Mouse (Mus musculus) erythroid progenitor cell, adult 5-6 weeks (primary cell): ENCODE measurements around the gene Snrnp25. TPM values are rescaled to one million over a fixed set of nuclear protein-coding genes. Genes with fewer than 3 reads are reported as not detected.

Source experiments
- ATAC-seq: replicated peaks from 2 replicates; pipeline ENCODE4 v1.8.0; 2016; ENCODE audit warnings: moderate number of reproducible peaks, mild to moderate bottlenecking, moderate TSS enrichment, inconsistent platforms; ENCODE audit not compliant: poor library complexity, low FRiP score, severe bottlenecking
- total RNA-seq, 2 experiments: library from RNA; stranded (forward) in 1 of 2; stranded (reverse) in 1 of 2; fragments of 150-400 nt in 1 of 2; fragments of 186-747, 209-891 nt in 1 of 2; gene quantifications; 2 replicates each; pipeline versions ENCODE4 v1.2.3 to v1.2.4; 2015 to 2017; ENCODE audit warnings: low replicate concordance in 2 of 2

The Snrnp25 gene
- total RNA-seq (2015; ENCODE audit: low replicate concordance), result 52.3 and 53.7 TPM in 2 replicates
- 31.8 and 104 TPM in 2 replicates for total RNA-seq (2017; ENCODE audit: low replicate concordance)

DNA sequence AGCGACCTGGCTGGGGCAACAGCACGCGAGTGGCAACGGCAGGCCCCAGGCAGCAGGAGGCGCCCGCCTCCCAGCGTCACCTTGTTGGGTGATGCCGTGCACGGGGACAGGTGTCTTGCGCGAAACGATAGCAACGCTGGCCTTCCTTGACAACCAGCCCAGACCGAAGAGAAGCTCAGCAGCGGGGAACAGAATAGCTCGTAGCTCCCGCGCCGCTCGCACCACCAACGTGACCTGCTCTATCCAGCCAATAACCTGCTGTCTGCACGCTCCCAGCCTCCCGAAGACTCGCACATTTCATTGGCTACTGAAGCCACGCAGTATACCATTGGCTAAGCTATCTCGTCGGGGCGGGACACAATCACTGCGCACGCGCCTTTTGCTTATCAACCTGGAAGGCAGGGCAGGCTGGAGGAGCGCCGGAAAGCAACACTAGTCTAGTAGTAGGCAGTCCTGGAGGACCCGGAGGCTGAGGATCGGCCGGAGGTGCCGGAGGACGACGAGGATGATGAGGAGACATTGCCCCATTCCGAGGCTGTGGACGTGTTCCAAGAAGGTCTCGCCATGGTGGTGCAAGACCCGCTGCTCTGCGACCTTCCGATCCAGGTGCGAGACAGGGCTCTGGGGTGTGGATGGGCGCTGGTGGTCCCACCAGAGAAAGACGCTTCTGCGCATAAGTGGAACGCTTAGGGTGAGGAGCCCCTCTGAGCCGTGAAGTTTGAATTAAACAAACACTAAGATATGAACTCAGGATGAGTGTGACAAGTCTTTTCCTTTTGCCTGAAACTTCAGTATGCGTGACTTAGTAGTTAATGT lies at the start of gene Snrnp25:
TSS of gene Snrnp25 (plus strand) at position 358 of the 816 bp plus-strand sequence.
- peak; percentile 98 for ATAC-seq

- no peak for ATAC-seq
Observed at GRCm38 (mm10) chr11:32156854-32157630, 48.2 kb upstream of the Snrnp25 start.

DNA sequence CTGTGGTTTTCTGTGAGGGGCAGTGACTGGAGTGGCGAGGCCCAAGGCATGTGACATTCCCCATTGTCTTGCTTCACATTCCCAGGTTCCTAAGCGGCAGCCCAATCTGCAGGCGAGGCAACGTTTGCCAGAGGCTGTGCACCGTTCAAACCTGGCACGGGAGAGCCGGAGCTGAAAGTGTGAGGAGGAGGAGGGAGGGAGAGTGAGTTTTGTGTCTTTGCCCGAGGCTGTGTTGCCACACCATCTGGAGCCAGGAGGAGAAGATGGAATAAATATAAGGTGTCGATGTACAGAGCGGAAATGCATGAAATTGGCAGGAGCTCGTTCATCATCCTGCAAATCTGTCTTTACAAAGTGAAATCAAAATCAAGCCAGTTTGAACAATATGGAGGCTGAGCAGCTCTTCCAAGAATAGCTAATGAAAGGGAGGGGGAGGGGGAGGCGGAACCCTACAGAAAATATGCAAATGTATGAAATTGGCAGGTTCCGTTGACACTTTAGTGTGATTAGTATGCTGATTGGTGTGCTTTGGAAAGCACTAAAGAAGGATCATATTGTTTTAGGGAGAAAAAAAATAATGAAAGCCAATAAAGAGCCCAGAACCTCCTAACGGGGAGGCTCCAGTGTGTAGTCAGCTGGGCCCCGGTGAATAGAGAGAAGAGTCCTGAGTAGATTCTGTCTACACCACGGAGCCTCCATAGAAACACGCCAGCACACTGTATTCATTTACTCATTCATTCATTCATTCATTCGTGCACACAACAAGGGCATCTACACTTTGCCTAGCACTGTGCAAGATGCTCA lies 47.2 kb upstream of the Snrnp25 start:
- no peak for ATAC-seq

- ATAC-seq, result no peak
Observed at GRCm38 (mm10) chr11:32159176-32159575, 46.0 kb upstream of the Snrnp25 start.

DNA sequence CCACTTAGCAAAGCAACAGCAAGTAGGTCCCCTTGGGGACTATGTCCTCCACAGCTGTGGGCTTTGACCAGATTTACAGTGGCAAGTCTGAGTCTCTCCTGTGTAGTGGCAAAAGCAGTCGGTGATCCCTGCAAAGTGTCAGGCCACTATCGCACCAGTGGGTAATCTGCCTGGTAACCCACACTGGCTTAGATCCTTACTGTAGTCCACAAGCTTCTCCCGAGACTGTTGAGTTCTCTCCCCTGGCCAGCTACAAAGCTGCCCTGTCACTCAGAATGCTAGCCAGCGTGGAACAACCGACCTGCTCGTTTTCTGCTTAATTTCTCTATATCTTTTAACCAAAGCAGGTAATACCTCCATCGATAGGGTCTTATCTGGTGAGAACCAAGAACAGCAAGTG lies 44.9 kb upstream of the Snrnp25 start:
- no peak for ATAC-seq

GRCm38 (mm10) chr11:32161500-32161899 lies 43.7 kb upstream of the Snrnp25 start:
- no peak for ATAC-seq

- peak; percentile 75; the same call in 1 of the 2 replicates for ATAC-seq
Observed at GRCm38 (mm10) chr11:32161922-32162804, 43.1 kb upstream of the Snrnp25 start.

GRCm38 (mm10) chr11:32166683-32167082 lies 38.5 kb upstream of the Snrnp25 start:
- ATAC-seq, result no peak

DNA sequence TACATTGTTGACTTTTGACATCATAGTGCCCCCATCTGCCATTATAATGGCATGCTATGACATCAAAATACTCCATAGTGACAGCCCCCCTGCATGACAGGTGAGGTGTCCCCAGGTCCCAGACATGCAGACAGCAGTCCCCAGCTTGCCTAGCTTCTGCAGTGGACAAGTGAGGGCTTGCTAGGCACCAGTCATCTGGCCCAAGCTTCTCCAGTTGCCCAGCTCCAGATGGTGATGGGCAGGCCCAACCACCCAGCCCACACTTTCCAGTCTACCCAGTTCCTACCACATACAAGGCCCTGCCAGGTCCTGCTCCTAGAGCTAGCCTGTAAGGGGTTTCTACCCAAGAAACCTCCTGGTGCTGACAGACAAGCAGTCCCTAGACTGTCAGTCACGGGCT lies 26.7 kb upstream of the Snrnp25 start:
- ATAC-seq, result no peak

DNA sequence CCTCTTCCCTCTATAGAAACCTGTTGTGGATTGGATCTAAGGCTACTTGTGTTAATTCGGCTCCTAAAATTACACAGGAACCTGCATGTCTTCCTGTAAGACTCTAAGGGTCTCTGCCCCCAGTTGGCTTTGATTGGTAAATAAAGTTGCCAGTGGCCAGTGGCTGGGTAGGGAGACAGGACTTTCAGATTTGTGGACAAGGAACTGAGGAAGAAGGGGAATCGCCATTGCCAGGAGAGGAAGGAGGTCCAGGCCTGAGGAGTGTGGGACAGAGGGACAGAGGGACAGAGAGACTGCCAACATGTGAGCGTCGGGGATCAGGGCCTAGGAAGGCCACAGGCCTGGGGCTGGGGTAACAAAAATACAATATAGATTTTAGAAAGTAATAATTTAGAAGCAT lies 24.0 kb upstream of the Snrnp25 start:
- no peak for ATAC-seq

- ATAC-seq, result peak; percentile 70; the same call in 1 of the 2 replicates
Observed at GRCm38 (mm10) chr11:32181973-32182868, 23.0 kb upstream of the Snrnp25 start.

DNA sequence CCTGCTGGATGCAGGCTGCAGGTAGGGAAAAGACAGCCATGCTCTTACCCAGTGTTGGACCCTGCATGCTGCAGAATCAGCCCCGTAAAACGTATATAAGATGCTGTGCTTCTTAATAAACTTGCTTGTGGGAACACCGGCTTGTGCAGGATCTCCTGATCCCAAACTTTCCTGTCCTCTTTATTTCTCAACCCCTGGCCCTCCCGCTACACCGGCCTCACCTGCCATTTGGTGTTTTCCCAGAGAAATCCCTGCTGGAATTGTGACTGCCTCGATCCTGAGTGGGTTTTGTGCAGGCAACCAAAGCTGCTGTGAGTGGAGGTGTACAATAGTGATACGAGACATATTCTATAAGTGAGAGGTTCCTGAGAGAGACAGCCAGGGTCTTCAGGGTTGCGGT lies 20.7 kb upstream of the Snrnp25 start:
- no peak for ATAC-seq

- no peak for ATAC-seq
Observed at GRCm38 (mm10) chr11:32186031-32186430, 19.2 kb upstream of the Snrnp25 start.

DNA sequence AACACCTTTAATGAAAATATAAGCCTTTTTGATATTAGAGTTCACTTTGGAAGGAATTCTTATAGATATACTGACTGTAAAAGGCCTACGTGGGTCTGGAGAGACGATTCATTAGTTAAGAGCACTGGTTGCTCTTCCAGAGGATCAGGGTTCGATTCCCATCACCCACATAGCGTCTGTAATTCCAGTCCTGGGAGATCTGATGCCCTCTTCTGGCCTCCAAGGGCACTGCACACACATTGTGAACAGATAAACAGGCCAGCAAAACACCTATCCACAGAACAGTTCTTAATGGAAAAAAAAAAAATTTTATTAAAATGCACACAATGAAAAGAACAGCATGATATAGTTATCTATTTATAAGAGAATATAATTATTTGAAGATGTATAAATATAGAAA lies 18.0 kb upstream of the Snrnp25 start:
- ATAC-seq, result no peak

- ATAC-seq, result no peak
Observed at GRCm38 (mm10) chr11:32188881-32189280, 16.3 kb upstream of the Snrnp25 start.

DNA sequence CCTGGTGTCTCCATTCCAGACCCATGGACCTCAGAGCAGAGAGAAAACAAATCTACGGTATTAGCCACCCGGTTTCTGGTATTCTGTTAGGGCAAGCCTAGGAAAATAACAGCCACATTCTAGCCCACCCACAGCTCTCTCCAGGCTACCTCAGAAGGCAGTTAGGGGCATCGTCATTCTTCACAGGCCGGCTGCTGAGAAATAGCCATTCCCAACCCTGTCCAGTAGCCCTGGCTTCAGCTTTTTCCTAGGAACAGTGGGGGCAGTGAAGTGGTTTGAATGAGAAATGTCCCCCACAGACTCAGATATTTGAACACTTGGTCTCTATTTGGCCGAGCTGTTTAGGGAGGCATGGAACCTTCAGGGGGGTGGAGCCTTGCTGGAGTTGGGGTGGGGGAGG lies 15.8 kb upstream of the Snrnp25 start:
- no peak for ATAC-seq

DNA sequence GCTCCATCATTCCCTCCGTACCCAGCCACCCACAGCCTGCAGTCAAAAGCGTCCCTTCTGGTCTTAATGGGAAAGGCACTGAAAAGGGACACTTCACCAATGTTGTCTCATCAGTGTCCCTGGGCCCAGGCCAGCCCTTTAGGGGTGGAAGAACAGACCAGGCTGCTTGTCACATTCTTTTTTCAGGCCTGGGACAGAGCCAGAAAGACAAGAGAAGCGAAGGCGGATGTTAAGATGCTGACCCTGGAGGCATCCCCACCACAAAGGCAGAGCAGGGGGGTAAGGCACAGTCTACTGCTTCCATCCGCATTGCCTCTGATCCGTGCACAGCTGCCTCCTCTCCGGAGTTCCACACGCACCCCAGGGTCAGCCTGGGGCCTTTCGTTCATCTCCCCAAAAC lies 15.1 kb upstream of the Snrnp25 start:
- ATAC-seq, result no peak

DNA sequence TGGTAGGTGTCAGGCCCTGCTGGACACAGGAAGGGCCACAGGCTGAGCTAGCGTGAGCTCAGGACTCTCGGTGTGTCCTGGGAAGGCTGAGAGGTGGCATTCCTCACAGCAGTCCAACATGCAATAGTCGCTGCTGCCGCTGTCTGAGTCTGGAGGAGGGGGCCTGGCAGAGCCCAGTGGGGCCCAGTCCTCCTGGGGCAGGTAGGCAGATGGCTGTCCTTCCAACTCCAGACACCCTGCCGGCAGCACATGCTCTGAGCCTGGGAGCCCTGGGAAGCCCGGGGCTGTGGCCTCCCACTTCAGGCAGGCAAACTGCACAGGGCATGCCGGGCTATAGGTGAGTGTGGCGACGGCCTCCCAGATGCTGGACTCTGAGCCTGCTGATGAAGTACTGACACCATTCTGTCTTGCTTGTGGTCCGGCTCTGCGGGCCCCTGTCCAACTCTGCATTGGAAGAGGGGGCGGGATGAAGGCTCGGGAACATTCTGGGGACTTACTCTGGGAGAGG lies 14.6 kb upstream of the Snrnp25 start:
- no peak for ATAC-seq
